Mouse (Mus musculus) layer of hippocampus, postnatal 14 days (tissue): ENCODE results near the gene Fancc. TPM values are rescaled to one million over a fixed set of nuclear protein-coding genes. Genes with fewer than 3 reads are reported as not detected.
A peak's percentile ranks its signal among the peaks of the same experiment; 100 is the strongest.
"Not testable (repeated sequence)": the region's sequence is repeated elsewhere in the genome, so short reads cannot be mapped to it uniquely, and the experiment has no call there.

Source experiments
- DNase-seq, 2 experiments: peaks; one replicate each; pipeline ENCODE4 v3.0.0; 2021 to 2022; ENCODE audit warnings: low spot score in 2 of 2, mixed read lengths in 1 of 2
- total RNA-seq, 2 experiments: library from RNA; stranded (reverse); gene quantifications; 2 replicates each; pipeline ENCODE4 v1.2.3; 2021

Gene Fancc
- total RNA-seq, 2 experiments from 2014 or later = 7.1 to 7.7 TPM

DNA sequence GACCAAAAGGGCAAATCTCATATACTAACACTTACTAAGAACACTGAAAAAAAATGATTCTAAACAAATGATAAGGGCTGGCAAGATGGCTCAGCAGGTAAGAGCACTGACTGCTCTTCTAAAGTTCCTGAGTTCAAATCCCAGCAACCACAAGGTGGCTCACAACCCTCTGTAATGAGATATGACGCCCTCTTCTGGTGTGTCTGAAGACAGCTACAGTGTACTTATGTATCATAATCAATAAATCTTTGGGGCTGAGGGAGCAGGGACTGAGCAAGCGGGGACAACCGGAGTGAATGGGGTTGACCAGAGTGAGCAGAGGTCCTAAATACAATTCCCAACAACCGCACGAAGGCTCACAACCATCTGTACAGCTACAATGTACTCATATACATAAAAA lies 68.9 kb downstream of the Fancc start:
- not testable (repeated sequence) for DNase-seq

GRCm38 (mm10) chr13:63423060-63423459 lies 74.0 kb downstream of the Fancc start:
- no peak for DNase-seq

DNA sequence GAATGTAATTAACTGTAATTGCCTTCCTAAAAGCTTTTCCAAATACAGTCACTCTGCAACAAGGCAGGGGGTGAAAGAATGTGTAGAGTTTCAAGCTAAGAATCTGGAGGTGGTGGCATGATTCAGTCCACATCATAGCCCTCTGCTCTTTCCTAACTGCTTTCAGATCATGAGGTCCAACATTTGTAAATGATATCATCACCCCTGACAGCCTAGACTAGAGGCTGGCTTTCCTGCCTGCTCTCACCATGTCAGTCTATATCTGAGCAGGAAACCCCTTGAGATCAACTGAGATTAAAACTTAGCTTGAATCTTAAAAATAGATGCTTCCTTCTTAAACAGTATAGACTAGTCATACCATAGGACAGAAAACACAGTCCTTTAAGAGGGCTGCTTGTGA lies 75.9 kb downstream of the Fancc start:
- no peak for DNase-seq

- no peak for DNase-seq
Measured at GRCm38 (mm10) chr13:63418148-63418547, 78.9 kb downstream of the Fancc start.

DNA sequence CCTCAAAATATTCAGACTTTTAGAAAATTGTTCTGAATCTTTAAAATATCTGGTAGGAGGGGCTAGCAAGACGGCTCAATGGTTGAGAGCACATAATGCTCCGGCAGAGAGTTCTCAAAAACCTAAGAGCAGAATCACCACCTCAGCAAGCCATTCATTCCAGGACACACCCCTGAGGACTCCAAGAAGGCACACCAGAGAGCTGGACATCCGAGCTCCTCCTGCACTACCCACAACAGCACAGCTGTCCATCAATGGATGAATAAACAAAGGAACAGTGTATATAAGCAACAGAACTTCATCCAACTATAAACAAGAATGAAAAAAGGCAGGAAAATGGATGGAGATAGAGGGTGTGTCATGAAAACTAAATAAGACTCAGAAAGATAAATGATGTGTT lies 80.3 kb downstream of the Fancc start:
- DNase-seq = no peak

- DNase-seq = no peak
Measured at GRCm38 (mm10) chr13:63412662-63413061, 84.4 kb downstream of the Fancc start.

GRCm38 (mm10) chr13:63411310-63412022 lies 85.6 kb downstream of the Fancc start:
- no peak for DNase-seq

GRCm38 (mm10) chr13:63410578-63411298 lies 86.3 kb downstream of the Fancc start:
- no peak for DNase-seq

GRCm38 (mm10) chr13:63405151-63405550 lies 91.9 kb downstream of the Fancc start:
- DNase-seq = no peak

DNA sequence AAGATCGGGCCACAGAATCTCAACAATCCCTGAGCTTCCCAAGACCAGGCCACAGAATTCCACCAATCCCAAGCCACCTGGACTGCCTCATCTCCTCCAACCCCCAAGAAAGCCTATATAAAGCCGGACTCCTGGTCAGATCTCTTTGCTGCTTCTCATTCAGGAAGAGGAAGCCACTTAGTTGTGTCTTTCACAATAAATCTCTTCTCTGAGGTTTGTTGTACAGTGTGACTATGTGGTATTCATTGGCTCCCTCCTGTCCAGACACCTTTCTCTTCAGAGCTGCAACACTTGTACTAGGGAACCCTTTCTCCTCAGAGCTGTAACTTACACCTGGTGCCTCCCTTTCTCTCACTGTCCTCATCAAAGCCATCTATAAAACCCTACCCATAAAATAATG lies 92.4 kb downstream of the Fancc start:
- no peak for DNase-seq

DNA sequence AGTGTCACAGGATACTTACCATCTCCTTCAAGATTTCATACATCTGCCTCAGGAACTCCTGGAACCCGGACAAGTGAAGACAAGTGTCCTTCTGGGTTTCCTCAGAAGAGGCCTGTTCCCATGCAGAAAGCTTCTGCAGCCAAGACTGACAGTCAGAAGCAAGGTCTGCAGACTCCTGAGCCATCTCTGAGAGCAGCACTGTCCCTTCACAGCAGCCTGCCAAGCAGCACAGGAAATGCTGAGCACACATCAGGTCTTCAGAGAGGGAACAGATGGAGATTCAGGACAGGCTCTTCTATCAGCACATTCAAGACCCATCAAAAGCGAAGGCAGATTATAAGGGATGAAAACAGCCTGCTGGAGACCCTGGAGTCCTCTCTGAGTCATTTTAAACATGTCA lies 94.3 kb downstream of the Fancc start:
- no peak for DNase-seq

DNA sequence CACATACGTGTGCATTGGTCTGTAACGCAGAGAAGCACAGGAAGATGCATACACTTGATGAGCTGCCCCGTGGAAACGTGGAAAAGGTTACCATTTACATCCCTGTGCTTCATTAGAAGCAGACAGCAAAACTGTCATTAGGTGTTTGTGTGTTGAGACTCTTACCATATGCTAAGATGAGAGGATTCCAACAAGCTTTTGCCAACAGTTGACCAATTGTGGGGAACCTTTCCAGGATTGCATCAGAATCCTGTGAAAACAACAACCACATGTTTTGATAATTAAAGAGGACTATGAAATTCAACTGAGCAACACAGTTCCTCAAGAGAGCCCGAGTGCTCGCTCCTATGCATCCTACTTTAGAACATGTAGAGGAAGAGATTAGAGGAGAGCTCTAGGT lies 97.0 kb downstream of the Fancc start:
- no peak for DNase-seq

- no peak for DNase-seq
Measured at GRCm38 (mm10) chr13:63397420-63397819, 99.7 kb downstream of the Fancc start.

DNA sequence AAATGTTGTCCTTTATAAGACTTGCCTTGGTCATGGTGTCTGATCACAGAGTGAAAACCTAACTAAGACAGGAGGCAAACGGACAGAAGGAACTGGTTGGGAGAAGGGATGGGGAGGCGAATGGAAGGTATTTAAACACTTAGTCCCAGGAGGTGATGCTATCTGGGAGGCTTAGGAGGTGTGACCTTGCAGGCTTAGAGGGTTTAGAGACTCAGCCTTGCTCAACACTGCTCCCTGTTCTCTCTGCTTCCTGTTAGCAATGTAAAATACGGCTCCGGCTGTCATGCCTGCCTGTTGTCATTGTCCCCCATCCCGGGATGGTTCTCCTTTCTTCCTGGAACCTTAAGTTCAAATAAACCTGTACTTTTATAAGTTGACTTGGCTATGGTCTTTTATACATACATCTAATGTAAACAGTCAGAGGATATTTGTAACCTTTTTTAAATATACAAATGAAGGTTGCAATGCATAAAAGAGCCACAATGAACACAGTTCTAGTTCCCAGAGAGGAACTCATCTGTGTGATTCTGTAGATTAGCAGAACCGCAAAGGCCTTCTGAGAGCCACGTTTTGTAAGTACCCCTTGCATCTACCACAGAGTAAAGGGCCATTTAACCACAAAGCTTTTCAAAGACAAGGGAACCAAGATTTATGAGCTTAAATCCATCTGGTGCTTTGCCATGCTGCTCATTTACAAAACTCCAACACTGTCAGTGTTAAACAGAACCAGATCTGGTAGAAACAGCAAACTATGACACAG lies 102.6 kb downstream of the Fancc start:
- DNase-seq = peak in 1 of 2 experiments; percentile 11

- DNase-seq = no peak
Measured at GRCm38 (mm10) chr13:63385234-63385633, 111.8 kb downstream of the Fancc start.

GRCm38 (mm10) chr13:63384775-63385174 lies 112.3 kb downstream of the Fancc start:
- DNase-seq = no peak

DNA sequence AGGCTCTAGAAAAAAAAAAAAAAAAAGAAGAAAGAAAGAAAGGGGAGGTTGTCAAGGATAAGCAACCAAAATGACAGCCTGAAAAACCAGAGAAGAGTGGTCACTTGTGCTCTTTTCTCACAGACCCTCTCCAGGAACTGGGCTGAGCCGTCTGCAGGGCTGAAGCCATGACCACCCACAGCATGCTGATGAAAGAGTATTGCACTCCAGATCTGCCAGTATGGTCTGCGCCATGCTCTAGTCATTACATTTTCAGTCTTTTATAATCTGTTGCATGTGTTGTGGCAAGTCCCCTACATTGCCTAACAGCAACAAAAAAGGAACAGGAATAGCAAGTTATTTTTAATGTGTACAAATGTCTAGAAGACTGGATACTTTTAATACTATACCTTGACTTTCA lies 114.9 kb downstream of the Fancc start:
- DNase-seq = no peak

DNA sequence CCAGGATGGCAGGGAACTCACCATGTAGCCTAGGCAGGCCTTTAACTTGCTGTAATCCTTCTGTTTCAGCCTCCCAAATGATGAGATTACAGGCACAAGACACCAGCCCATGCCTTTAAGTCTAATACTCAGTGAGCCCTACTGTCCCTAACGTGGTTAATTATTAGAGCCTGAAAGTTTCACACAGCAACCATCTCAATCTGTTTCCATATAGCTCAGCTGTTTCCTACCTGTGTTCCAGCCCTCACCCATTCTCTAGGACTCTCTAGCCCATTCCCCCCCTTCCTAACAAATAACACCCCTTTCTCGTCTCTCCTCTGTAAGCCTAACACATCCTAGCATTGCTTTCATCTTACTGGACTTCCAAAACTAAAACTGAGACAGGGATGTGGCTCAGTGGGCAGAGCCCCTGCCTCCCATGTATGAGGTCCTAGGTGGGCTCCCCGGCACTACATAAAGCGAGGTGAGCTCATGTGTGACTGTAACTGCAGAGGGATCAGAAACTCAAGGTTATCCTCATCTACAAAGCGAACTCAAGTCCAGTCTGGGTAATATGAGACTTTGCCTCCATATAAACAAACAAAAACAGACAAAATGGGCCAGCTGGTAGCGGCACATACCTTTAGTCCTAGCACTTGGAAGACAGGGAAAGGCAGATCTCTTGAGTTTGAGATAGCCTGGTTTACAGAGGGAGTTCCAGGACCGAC lies 123.5 kb downstream of the Fancc start:
- no peak for DNase-seq

- DNase-seq = no peak
Measured at GRCm38 (mm10) chr13:63361755-63362154, 135.3 kb downstream of the Fancc start.

DNA sequence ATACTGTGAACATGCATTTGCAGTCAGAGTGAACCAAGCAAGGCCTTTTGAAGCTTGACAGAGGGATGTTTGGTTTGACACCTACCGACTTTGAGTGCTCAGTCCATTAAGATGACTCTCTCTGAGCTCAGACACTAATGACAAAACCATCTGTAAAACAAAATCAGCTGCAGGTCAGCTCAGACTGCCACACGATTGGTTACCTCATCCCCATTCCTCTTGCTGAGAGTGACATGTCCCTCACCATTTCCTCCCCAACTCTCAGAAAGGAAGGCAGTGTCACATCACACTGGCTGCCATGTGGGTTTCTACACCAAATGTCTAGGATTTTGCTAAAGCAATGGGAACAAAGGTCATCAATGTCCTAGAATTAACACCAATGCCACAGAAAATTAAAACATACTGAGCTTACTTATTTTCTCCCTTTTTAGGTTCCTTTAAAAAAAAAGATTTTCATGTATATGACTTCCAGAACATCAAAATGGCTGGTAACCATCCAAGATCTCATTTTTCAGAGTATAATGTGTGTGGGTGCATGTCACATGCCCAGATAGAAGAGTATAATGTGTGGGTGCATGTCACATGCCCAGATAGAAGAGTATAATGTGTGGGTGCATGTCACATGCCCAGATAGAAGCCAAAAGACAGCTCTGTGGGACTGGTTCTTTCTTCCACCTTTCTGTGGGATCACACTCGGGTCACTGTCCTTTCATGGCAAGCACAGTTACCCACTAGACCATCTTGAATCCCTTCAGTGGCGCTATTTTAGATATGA lies 136.8 kb downstream of the Fancc start:
- DNase-seq = peak in 1 of 2 experiments; percentile 20

- DNase-seq = no peak
Measured at GRCm38 (mm10) chr13:63359393-63359792, 137.7 kb downstream of the Fancc start.
